Mouse (Mus musculus): ENCODE results near the gene Cyp4f37.

Cyp4f37 gene

DNA sequence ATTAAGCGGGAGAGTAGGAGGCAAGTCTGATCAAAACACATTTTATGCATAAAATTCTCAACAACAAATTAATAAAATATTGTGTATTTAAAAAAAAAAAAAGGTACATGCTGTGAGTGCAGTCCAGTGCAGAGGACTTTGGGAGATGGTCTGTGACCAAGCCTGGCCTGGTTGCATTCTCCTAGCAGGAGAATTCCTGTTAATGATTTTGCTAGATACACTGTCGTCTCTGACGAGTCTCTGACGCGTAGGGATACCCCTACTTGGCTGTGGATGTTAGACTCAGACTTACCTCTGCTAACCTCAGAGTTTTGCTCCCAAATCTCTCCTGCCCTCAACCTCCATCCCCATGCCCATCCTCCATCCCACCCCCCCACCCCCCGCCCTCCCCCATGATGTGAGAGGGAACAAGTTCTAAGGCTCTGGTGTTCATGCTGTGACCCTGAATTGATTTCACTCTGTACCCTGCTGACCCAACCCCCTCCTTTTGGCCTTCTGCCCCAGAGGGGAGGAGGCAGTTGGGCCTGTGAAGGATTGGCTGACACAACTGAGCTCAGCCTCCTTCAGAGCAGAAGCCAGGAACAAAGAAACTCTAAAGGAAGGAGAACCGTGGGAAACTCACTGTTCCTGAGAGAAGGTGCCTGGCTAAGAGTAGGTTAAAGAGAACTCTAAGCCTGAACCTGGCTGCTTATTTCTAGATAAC is 64.1 kb downstream of the Cyp4f37 start, which contains the start of gene Cyp4f15:
TSS of gene Cyp4f15 (plus strand) at position 580 of the 703 bp plus-strand sequence.
- peak in 1 of 2 experiments; percentile 18 for DNase-seq
